Mouse (Mus musculus): ENCODE data around the gene Gtf3c1.

DNA sequence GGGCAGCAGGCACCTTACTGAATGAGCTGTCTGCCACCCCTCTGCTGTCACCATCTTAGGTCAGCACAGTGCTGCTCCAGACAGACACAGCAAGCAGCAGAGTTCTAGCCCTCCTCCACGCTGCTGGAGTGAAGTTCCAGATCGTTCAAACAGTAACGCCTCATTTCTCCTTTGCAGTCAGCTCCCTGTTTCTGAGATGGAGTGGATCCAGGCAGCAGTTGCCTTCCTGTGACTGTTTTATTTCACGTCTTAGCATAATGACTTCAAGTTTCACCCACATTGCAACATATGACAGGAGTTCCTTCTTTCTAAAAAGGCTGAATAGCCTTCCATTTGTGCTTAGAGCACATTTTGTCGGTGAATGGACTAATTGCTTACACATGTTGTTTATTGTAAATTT lies 94.0 kb downstream of the Gtf3c1 start:
- TF ChIP-seq CTCF (IDR thresholded peaks at IDR 0.05; ENCODE audit: low read depth) = no peak
- no peak for TF ChIP-seq EP300 (IDR thresholded peaks at IDR 0.05; ENCODE audit: low read depth)
